Mouse (Mus musculus) spleen, adult 2 months (tissue): ENCODE measurements around the gene Per1. TPM values are rescaled to one million over a fixed set of nuclear protein-coding genes. Genes with fewer than 3 reads are reported as not detected.

Experiments used
- DNase-seq, 2 experiments: peaks; one replicate each; pipeline versions ENCODE4 v3.0.0 to v3.0.0-alpha.2; 2012 to 2021; ENCODE audit warnings: low spot score in 2 of 2, low read depth in 1 of 2
- H3K27ac ChIP-seq: fragments of 200-500 bp; 2 replicates; pipeline ENCODE4 v1.5.1; 2012; ENCODE audit warnings: low read length, inconsistent platforms; ENCODE audit not compliant: insufficient read depth
- H3K27me3 ChIP-seq: fragments of 200-500 bp; 2 replicates; pipeline ENCODE4 v1.6.1; 2012; ENCODE audit warnings: mild to moderate bottlenecking, moderate library complexity, low read length, inconsistent platforms; ENCODE audit not compliant: control insufficient read depth, insufficient read depth
- H3K36me3 ChIP-seq: fragments of 200-500 bp; 2 replicates; pipeline ENCODE4 v1.6.1; 2012; ENCODE audit warnings: mild to moderate bottlenecking, low read length, inconsistent platforms; ENCODE audit not compliant: control insufficient read depth, insufficient read depth
- H3K4me1 ChIP-seq: fragments of 200-500 bp; 2 replicates; pipeline ENCODE4 v1.6.1; 2011; ENCODE audit warnings: inconsistent platforms; ENCODE audit not compliant: control insufficient read depth, insufficient read depth, insufficient read length
- H3K4me3 ChIP-seq: fragments of 200-500 bp; 2 replicates; pipeline ENCODE4 v1.5.1; 2011; ENCODE audit warnings: mild to moderate bottlenecking, inconsistent platforms; ENCODE audit not compliant: insufficient read depth, insufficient read length; ENCODE audit errors: extremely low read depth
- CTCF ChIP-seq: fragments of 200-500 bp; IDR thresholded peaks from 2 replicates; pipeline ENCODE4 v1.5.1; 2011; ENCODE audit warnings: mild to moderate bottlenecking, inconsistent platforms; ENCODE audit not compliant: insufficient read depth, insufficient read length, insufficient replicate concordance; ENCODE audit errors: extremely low read depth
- POLR2A ChIP-seq: fragments of 200-500 bp; IDR thresholded peaks from 2 replicates; pipeline ENCODE4 v1.6.1; 2011; ENCODE audit warnings: low read depth, low read length, inconsistent platforms
- WGBS: fragments of 180-500 bp; shearing (Covaris S2); methylation state at CpG from one replicate; pipeline ENCODE4 v1.1.7; 2018; 5-methylcytosine and 5-hydroxymethylcytosine counted together
- polyA plus RNA-seq: library from polyadenylated mRNA; depleted of rRNA; stranded (reverse); fragments of >200 nt; gene quantifications from 2 replicates; pipeline ENCODE4 v1.2.3, GENCODE M21; 2012

The Per1 gene
- polyA plus RNA-seq, 1 experiment = 23.3 TPM

DNA sequence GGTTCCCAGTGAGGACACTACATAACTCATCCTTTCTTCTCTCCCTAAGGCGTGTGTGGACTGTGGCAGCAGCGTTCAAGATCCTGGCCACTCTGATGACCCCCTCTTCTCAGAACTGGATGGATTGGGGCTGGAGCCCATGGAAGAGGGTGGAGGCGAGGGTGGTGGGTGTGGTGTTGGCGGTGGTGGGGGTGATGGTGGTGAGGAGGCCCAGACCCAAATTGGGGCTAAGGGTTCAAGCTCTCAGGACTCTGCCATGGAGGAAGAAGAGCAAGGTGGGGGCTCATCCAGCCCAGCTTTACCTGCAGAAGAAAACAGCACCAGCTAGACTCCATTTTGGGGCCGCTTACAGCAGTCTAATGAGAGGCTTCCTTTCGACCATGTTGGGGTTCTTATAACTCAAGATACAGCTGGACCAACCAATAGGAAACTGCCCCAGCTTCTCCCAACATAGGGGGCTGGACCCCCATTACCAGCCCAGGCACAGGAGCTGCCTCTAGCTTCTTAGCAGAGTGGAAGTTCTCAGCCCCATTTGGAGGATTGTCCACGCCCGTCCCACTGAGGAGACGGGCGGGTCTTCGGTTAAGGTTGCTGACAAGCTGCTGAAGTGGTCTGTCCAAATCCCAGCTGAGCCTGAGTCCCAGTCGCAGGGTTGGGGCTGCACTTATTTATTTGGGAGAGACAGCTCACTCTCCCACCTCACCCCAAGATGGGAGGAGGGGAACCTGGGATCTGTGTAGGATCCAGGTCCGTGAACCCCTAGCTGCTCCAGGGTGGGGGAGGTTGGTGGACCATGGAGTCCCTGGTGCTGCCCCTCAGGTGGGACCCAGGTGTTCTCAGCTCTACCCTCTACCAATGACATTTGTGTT lies 14.2 kb downstream of the Per1 start:
- H3K27me3 ChIP-seq = no peaks in the 10 kb centered on the region
- no peak for TF ChIP-seq CTCF
- peaks cover 46% of the 10 kb centered on the region for H3K36me3 ChIP-seq
- no peak overlapping the region for H3K27ac ChIP-seq
- no peak for DNase-seq
- 0 out of 2 replicates have a peak, but pooled peaks cover 3% of the 10 kb centered on the region for H3K4me1 ChIP-seq
- WGBS = 97% methylated on average over 13 of the region's 13 CpGs
- H3K4me3 ChIP-seq = no peak overlapping the region

DNA sequence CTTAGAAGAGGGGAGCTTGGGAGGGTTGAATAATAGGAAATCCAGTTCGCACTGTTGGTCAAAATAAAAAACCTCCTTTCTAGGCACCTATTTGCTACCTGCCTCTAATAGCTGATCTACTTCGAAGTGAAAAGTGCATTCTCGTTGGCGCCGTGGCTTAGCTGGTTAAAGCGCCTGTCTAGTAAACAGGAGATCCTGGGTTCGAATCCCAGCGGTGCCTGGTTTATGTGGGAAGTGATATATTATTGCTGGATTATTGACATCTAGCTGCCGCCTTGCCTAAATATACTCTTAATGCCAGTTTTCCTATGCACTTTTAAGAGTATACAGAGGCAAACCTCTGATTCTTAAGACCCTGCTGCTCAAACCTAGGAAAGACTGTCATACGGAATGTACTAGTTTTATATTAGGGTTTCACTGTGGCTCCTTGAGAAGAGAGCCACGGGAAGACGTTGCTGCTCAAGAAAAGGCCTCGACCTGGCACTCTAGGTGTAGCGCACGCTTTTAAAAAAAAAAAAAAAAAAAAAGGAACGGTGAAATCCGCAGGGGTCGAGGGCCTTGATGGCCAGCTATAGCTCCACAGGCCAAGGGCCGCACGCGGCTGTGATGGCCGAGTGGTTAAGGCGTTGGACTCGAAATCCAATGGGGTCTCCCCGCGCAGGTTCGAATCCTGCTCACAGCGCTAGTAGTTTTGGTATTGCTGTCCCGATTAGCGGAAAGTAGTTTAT lies 15.5 kb downstream of the Per1 start:
- Histone ChIP-seq H3K27ac (no peak overlapping the region), H3K27me3 (no peaks in the 10 kb centered on the region), H3K4me1 (0 out of 2 replicates have a peak, but pooled peaks cover 3% of the 10 kb centered on the region), H3K4me3 (peak overlapping the region; percentile 26), H3K36me3 (peaks cover 36% of the 10 kb centered on the region)
- WGBS = 3% methylated on average over 30 of the region's 30 CpGs
- DNase-seq = peak; percentile 62 to 81
- TF ChIP-seq POLR2A (no peak), CTCF (no peak)

DNA sequence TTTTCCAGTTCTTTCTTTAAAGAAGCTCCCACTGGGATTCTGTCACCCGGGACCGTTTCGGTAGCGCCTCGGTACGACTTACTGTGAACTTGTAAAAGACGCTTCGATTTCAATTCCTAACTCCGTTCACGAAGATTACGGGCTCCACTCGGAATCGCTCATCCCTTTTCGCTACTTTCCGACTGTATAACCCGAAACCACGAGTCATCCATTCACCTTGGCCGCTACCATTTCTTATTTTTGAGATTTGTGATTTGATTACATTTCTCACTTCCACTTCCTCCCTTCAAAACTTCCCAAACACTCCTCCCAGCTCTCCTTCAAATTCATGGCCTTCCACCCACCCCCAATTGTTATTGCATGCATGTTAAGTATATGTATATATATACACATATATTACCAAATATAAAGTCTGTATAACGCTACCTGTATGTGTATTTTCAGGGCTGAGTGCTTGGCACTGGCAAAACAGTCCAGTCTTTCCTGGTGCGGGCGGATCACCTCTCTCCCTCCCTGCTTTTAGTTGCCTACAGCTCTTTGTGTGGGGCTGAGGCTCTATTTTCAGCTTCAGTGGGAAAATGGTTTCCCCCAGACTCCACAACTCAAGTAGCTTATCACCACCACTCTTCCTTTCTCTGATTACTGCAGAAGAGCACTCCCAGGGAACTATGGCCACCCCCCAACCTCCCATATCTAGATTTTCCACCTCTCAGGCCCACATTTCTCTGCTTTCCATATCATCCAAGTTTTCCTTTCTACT lies 16.2 kb downstream of the Per1 start:
- TF ChIP-seq CTCF (no peak), POLR2A (no peak)
- no peak for DNase-seq
- peak overlapping the region; percentile 26 for H3K4me3 ChIP-seq
- H3K27me3 ChIP-seq = no peaks in the 10 kb centered on the region
- H3K27ac ChIP-seq = no peak overlapping the region
- H3K36me3 ChIP-seq = peaks cover 30% of the 10 kb centered on the region
- 17% methylated on average over 21 of the region's 21 CpGs for WGBS
- 0 out of 2 replicates have a peak, but pooled peaks cover 3% of the 10 kb centered on the region for H3K4me1 ChIP-seq

DNA sequence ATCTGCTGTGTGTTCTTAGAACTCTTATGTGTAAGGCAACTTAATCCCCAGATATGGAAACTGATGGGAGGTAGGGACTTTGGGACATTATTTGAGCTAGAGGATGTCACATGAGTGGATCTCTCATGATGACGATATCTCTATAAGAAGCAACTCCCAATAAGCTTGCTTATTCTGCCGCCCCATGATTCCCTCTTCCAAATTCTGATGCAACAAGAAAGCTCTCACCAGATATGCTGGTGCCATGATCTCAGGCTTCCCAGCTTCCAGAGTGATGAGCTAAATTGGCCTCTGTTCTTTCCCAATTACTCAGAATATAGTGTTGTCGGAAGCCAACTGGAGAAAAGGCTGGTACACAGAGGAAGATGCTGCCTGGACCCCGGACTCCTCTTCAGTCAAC lies 16.8 kb downstream of the Per1 start:
- TF ChIP-seq POLR2A (no peak), CTCF (no peak)
- Histone ChIP-seq H3K36me3 (peaks cover 24% of the 10 kb centered on the region), H3K27ac (no peak overlapping the region), H3K4me3 (no peak overlapping the region), H3K27me3 (no peaks in the 10 kb centered on the region), H3K4me1 (0 out of 2 replicates have a peak, but pooled peaks cover 3% of the 10 kb centered on the region)
- WGBS = 77% methylated on average over 4 of the region's 4 CpGs
- no peak for DNase-seq

DNA sequence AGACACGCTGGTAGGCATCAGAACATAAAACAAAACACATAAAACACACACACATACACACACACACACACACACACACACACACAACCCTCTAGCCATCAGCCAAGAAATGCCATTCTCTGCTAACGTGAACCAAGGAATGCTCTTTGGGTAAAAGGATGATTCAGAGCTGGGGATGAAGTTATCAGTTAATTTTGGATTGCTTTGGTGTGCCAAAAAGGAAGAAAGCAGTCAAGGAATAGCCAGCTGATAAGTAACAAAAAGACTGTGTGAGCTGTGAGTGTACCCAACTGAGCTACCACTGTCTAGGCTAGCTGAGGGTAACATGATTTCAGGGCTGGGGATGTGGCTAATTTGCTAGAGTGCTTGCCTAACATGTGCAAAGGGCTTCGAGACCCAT lies 19.0 kb downstream of the Per1 start:
- DNase-seq = no peak
- 0 out of 2 replicates have a peak, but pooled peaks cover 3% of the 10 kb centered on the region for H3K4me1 ChIP-seq
- H3K27ac ChIP-seq = no peak overlapping the region
- TF ChIP-seq POLR2A (no peak), CTCF (no peak)
- H3K36me3 ChIP-seq = peaks cover 5% of the 10 kb centered on the region
- no peaks in the 10 kb centered on the region for H3K27me3 ChIP-seq
- no peak overlapping the region for H3K4me3 ChIP-seq
- 72% methylated on average over 3 of the region's 3 CpGs for WGBS

DNA sequence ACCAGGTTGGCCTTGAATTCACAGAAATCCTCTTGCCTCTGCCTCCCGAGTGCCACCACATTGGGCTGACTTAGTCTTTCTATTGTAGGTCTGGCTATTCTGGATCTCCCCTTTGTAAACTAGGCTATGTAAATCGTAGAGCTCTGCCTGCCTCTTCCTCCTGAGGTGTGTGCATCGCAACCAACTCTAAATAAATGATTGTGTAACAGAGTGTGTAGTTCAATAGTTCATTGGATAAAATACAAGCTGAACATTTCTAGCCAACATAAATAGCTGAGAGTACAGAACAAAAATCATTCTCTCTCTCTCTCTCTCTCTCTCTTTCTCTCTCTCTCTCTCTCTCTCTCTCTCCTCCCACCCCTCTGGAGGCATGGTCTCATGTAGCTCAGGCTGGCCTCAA lies 19.6 kb downstream of the Per1 start:
- 0 out of 2 replicates have a peak, but pooled peaks cover under 1% of the 10 kb centered on the region for H3K36me3 ChIP-seq
- H3K27ac ChIP-seq = no peak overlapping the region
- no peak overlapping the region for H3K4me3 ChIP-seq
- H3K4me1 ChIP-seq = 0 out of 2 replicates have a peak, but pooled peaks cover 3% of the 10 kb centered on the region
- no peaks in the 10 kb centered on the region for H3K27me3 ChIP-seq
- WGBS = 84% methylated on average over 3 of the region's 3 CpGs
- no peak for TF ChIP-seq CTCF
- TF ChIP-seq POLR2A = no peak
- DNase-seq = no peak
